Comparison of ENCODE assay signal across 21 mouse cellular contexts in the genomic region with DNA sequence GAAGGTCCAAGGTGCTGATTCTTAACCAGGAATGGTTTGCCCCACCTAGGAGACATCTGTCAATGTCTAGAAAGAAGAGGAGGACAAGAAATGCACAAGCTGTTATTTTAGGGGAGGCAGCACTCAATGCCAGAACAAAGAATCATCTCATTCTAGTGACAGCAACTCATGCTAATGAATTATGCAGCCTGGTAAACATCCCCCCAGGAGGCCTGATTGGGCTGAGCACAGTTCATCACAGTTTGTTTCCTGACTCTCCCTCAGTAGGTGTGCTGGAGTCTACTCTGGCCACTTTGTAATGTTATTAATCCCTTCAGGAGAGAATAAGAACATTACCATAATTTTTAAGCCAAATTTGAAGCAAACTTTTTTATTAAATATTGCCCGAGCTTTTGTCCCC.
"Had no signal": no experiment of that assay in that cellular context is flagged by ENCODE, and none has a peak within 500 bp of the region (broad histone marks: within the 10 kb centered on the region; RNA-seq: fewer than 3 reads in every experiment).

No protein-coding gene starts in this region.

- H3K4me2 ChIP-seq: limb, embryonic 12.5 days; limb, embryonic 15.5 days; liver, embryonic 11.5 days; lung, embryonic 14.5 days; midbrain, embryonic 12.5 days; midbrain, embryonic 15.5 days; neural tube, embryonic 12.5 days; neural tube, embryonic 15.5 days had no signal

- ATAC-seq: liver, postnatal 0 days; lung, postnatal 0 days; midbrain, embryonic 15.5 days had no signal

- H3K27me3 ChIP-seq: limb, embryonic 12.5 days; limb, embryonic 15.5 days; midbrain, embryonic 12.5 days; midbrain, embryonic 15.5 days; neural tube, embryonic 12.5 days; neural tube, embryonic 15.5 days had no signal

- H3K36me3 ChIP-seq: limb, embryonic 12.5 days; limb, embryonic 15.5 days; midbrain, embryonic 12.5 days; midbrain, embryonic 15.5 days; neural tube, embryonic 12.5 days; neural tube, embryonic 15.5 days had no signal

- H3K4me1 ChIP-seq: limb, embryonic 12.5 days; limb, embryonic 15.5 days; midbrain, embryonic 12.5 days; neural tube, embryonic 12.5 days; neural tube, embryonic 15.5 days had no signal

- H3K27ac ChIP-seq: kidney, postnatal 0 days; layer of hippocampus, adult 2 months; limb, embryonic 12.5 days; limb, embryonic 15.5 days; liver, embryonic 14.5 days; macrophage; midbrain, embryonic 12.5 days; midbrain, embryonic 15.5 days; neural tube, embryonic 12.5 days; neural tube, embryonic 15.5 days; stomach, postnatal 0 days had no signal

- DNase-seq: kidney, postnatal 25 days; layer of hippocampus, adult 9-11 months; liver, postnatal 0 days; lung, embryonic 14.5 days; right cerebral cortex, postnatal 4 days; thymus, adult 2 months; thymus, postnatal 14 days; thymus, postnatal 4 days had no signal

- H3K4me3 ChIP-seq: layer of hippocampus, adult 2 months; limb, embryonic 12.5 days; limb, embryonic 15.5 days; midbrain, embryonic 12.5 days; midbrain, embryonic 15.5 days; neural tube, embryonic 12.5 days; neural tube, embryonic 15.5 days had no signal

- H3K9me3 ChIP-seq: limb, embryonic 12.5 days; limb, embryonic 15.5 days; midbrain, embryonic 12.5 days; midbrain, embryonic 15.5 days; neural tube, embryonic 12.5 days; neural tube, embryonic 15.5 days had no signal

- H3K9ac ChIP-seq: limb, embryonic 12.5 days; limb, embryonic 15.5 days; liver, embryonic 14.5 days; liver, postnatal 0 days; lung, embryonic 14.5 days; midbrain, embryonic 12.5 days; midbrain, embryonic 15.5 days; neural tube, embryonic 12.5 days; neural tube, embryonic 15.5 days had no signal
